Mouse (Mus musculus) activated CD4-positive, CD25-positive, alpha-beta regulatory T cell, adult 4 months (primary cell): ENCODE measurements around the gene Hic1. TPM values are rescaled to one million over a fixed set of nuclear protein-coding genes. Genes with fewer than 3 reads are reported as not detected.

Experiments
- ATAC-seq: one replicate; pipeline ENCODE4 v1.8.0; 2017
- polyA plus RNA-seq, 2 experiments: library from polyadenylated mRNA; unstranded; fragments of 100-300 nt; shearing (Covaris generic); gene quantifications; one replicate each; pipeline ENCODE4 v1.2.1; 2017

Hic1 gene
- polyA plus RNA-seq, 2 experiments from 2014 or later, result 0.38 TPM; not detected in 1

GRCm38 (mm10) chr11:75166861-75167642, 2.3 kb downstream of the Hic1 start:
- no peak for ATAC-seq

GRCm38 (mm10) chr11:75166193-75166842, 3.0 kb downstream of the Hic1 start:
- ATAC-seq, result no peak

- no peak for ATAC-seq
These were observed 3.7 kb downstream of the Hic1 start for GRCm38 (mm10) chr11:75165441-75166192.

GRCm38 (mm10) chr11:75164750-75165149, 4.6 kb downstream of the Hic1 start:
- ATAC-seq, result no peak

- no peak for ATAC-seq
These were observed 5.3 kb downstream of the Hic1 start for GRCm38 (mm10) chr11:75164051-75164450.

- no peak for ATAC-seq
These were observed 5.9 kb downstream of the Hic1 start for GRCm38 (mm10) chr11:75163379-75163778.

- no peak for ATAC-seq
These were observed 6.7 kb downstream of the Hic1 start for GRCm38 (mm10) chr11:75162591-75163080.

GRCm38 (mm10) chr11:75161417-75162008, 7.8 kb downstream of the Hic1 start:
- ATAC-seq, result no peak

GRCm38 (mm10) chr11:75160954-75161353, 8.4 kb downstream of the Hic1 start:
- ATAC-seq, result no peak

GRCm38 (mm10) chr11:75159564-75159963, 9.8 kb downstream of the Hic1 start:
- no peak for ATAC-seq

- no peak for ATAC-seq
These were observed 10.9 kb downstream of the Hic1 start for GRCm38 (mm10) chr11:75158432-75158831.

GRCm38 (mm10) chr11:75157901-75158300, 11.4 kb downstream of the Hic1 start:
- ATAC-seq, result no peak

- no peak for ATAC-seq
These were observed 12.3 kb downstream of the Hic1 start for GRCm38 (mm10) chr11:75157037-75157436.

GRCm38 (mm10) chr11:75156416-75156815, 12.9 kb downstream of the Hic1 start:
- ATAC-seq, result no peak

GRCm38 (mm10) chr11:75155985-75156384, 13.3 kb downstream of the Hic1 start:
- ATAC-seq, result no peak

GRCm38 (mm10) chr11:75154053-75154585, 15.2 kb downstream of the Hic1 start:
- ATAC-seq, result peak; percentile 85

- no peak for ATAC-seq
These were observed 16.4 kb downstream of the Hic1 start for GRCm38 (mm10) chr11:75152603-75153557.

GRCm38 (mm10) chr11:75150346-75150745, 19.0 kb downstream of the Hic1 start:
- ATAC-seq, result no peak

- no peak for ATAC-seq
These were observed 20.8 kb downstream of the Hic1 start for GRCm38 (mm10) chr11:75148332-75149035.

- no peak for ATAC-seq
These were observed 21.5 kb downstream of the Hic1 start for GRCm38 (mm10) chr11:75147846-75148168.
